Mouse (Mus musculus) adrenal gland, postnatal 14 days (tissue): ENCODE measurements at regions not wholly inside any gene's neighbourhood (a gene's known extent, or its start where the extent isn't known, plus 50 kb on each side); places are given as distances from the start of the nearest gene placed in this dataset.
"Not testable (repeated sequence)": the region's sequence is repeated elsewhere in the genome, so short reads cannot be mapped to it uniquely, and the experiment has no call there.

ENCODE experiments used
- DNase-seq: peaks from one replicate; pipeline ENCODE4 v3.0.0; 2021; ENCODE audit warnings: mixed read lengths

DNA sequence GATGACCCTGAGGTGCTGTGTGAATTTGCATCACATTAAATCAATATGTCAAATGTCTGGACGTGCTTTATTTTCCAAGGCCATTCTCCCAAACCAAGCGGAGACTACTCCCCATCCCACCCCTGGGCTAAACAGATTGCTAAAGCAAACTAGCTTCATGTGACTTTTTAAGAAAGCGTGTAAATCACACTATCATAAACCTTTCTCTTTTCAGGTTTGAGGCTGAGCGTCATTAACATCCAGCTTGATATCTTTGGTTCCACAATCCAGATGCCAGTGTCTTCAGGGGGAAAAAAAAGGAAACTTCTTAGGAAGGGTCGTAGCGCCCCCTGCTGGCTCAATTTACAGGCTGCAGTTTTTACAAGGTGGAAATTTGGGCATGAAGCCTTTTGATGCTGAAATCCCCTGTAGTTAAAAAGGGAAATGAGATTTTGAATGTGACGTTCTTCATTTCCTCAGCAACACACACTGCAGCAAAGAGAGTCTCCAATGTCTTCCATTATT is 105.1 kb upstream of the Nt5e start:
- DNase-seq = peak; percentile 74

DNA sequence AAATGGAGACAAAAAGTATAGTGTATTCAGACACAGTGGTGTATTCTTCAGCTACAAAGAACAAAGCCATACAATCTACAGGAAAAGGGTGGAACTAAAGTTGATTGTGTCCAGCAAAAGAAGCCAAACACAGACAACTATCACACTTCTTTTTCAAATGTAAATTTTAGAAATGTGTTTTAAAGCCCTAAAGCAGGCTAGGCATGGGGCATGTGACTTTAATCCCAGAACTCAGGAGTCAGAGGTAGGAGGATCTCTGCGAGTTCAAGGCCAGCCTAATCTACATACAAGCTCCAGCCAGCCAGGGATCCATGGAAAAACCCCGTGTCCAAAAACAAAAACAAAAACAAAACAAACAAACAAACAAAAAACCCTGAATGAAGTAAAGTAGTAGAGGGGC is 89.9 kb upstream of the Nt5e start:
- DNase-seq = no peak

DNA sequence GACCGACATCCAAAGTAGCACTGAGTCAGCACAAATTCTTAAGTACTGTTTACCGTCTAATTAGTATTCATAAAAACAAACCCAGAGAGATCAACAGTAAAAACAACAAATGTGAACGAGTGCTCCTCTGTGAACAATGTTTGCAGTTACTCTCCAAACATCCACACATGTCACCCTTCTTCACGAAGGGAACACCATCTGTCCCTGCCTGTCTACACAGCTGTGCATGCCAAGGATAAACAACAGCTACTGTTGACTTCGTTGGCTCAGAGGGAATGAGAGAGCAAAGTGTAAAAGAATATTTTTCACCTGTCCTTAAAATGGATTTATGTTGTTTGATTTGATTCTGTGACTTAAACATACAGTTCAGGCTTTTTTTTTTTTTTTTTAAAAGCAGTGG is 88.7 kb upstream of the Nt5e start:
- DNase-seq = no peak

DNA sequence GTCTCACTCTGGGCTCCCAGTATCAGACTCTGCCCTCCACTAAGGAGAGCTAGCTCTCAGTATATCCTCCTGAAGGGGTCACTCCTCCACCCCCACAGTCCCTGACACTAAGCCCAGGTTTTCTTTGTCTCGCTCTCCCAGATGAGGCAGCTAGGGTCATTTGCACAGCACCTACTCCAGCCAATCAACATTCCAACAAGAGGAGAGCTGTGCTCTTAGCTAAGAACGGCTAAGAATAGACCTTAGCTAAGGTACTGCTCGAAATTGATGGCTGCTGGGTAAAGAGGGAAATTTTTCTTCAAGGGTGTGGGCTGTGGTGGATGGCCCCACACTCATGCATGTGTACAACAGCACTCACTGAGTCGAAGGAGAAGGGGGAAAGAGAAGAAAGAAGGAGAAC is 86.3 kb upstream of the Nt5e start:
- DNase-seq = no peak

DNA sequence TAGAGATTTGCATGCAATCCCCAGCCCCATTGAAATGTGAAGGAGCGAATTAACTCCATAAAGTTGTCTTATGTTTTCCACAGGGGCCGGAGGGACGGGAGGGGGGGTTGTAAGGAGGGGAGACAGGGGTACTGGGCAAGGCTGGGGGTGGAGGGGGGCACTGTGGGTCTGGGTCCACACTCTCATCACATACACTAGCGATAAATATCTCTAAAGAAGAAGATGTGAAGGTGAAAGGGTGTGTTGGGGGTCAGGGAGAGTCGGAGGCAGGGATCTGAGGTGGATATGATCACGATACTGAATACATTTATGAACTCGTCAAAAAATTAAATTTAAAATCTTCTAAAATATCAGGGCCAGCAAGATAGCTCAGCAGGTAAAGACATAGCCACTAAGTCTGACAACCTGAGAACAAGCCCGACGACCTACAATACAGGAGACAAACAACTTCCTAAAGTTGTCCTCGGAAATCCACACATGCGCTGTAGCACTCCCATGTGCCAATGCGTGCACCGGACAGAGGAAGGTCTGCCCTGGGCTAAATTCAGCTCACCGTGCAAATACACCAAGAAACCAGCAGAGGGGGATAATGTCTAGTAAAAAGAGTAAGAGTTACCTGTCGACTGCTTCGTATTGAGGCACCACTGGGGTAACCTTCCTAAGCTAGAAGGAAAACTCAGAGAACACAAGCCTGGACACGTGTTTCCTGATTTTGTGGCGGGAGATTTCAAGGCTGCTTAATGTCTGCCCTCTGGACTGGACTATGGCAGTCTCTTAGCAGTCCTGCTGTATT is 85.6 kb upstream of the Nt5e start:
- peak; percentile 89 for DNase-seq

DNA sequence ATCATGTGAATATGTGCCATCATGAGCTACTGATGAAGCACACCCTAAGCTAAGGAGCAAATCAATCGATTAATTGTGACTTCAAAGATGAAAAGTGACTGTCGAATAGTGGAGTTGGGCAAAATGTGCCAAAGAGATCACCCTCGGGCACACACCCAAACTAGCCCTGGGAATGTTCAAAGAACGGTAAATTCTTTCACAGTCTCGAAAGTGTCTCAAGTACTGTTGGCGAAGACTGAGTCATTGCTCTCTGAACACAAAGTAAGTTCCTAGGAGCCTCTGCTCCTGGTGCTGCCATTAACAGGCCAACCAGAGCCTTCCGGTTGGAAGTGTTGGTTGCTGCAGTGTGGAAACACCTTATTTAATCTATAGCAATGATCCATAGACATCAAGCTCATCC is 84.5 kb upstream of the Nt5e start:
- no peak for DNase-seq

DNA sequence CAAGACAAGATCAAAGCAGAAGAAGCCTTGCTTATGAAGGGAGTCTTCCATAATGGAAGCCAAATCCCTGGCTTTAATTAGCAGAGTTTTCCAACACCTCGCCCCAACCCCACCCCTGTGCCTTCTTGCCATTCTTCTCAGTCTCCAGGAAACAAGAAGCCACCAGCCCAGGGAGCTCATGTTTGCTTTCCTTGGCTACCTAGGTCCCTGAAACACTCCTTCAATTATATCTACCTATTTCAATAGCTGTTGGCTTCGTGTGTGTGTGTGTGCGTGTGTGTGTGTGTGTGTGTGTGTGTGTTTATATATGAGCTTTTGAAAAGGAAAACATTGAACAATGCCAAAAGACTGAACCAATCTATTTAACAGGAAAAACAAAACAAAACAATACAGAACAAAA is 82.5 kb upstream of the Nt5e start:
- DNase-seq = no peak

DNA sequence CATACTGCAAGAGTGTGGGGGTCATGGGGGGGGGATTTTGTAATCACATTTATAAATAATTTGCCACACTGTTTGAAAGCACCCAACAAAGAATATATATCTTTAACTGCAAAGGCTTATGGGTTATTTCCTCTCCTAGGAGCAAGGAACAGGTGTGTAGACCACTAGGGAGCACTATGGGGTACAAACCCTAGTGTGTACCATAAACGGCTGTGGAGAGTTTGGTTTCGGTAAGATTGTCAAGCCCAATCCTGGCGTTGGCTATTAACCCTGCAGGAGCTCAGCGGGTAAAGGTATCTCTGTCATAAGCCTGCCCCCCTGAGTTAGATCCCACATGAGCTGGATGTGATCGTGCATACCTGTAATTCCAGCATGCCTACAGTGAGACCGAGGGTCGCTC is 71.0 kb upstream of the Nt5e start:
- DNase-seq = no peak

DNA sequence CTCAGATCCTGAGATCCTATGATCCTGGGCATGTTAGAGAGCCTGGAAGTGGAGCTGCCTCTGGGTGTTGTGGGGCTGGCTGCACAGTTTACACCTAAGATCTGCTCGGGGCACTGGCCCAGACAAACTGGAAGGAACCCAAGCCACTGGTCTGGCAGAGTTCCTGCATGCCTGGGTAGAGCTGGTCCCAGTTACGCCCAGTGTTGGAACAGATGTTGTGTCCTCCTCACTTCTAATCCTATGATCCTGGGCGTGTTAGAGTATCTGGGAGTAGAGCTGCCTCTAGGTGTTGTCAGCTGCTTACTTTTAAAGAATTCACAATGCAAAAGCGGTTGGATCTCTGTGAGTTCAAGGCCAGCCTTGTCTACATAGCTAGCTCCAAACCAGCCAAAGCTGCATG is 67.4 kb upstream of the Nt5e start:
- peak; percentile 25 for DNase-seq

DNA sequence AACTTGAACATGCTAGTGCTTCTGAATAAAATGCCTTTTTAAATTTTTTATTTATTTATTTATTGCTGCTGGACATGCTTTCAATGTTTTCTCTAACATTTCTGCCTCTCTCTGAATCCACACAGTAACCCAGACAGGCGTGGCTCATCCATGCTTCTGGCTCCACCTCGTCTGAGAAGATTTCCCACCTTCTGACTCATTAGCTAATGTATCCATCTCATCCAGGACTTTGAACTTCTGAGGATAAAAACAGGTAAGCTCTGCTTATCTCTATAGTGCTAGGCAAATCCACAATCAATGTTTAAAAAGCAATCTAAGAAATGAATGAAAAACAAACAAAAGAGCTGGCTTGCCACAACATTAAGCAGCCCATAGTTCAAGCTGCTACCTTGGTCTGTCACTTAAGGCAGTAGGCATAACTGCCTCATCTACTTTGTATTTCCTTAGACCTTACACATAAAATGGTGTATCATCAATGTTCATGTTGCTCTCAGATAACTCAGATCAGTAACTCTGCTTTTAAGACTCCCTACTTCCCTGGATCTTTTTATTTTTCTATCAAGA is 66.8 kb upstream of the Nt5e start:
- no peak for DNase-seq

DNA sequence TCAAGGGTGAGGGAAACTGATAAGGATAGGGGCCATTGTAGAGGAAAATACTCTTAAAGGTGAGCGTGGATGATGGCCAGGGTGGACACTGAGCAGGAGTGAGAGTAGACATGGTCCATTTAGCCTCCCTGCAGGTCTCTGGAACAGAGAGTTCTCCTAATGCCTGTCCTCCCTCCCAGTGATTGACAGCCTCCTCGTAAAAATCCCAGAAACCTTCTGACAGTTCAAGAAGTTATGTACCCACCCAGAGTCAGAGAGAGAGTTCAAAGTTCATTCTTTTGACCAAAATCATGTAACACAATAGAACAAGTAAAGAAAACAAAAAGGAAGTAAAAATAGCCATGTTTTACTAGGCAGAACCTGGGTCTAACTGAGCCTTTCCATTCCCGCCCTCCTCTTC is 64.5 kb upstream of the Nt5e start:
- DNase-seq = no peak

DNA sequence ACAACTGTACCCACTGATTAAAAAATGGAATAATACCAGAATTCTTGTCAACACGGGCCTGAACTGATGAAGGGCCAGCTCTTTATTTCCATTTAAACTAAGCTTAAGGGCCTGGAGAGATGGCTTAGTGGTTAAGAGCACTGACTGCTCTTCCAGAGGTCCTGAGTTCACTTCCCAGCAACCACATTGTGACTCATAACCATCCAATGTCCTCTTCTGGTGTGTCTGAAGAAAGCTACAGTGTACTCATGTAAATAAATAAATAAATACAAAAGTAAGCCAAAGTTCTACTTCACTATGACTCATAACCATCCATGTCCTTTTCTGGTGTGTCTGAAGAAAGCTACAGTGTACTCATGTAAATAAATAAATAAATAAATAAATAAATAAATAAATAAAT is 60.7 kb upstream of the Nt5e start:
- not testable (repeated sequence) for DNase-seq

DNA sequence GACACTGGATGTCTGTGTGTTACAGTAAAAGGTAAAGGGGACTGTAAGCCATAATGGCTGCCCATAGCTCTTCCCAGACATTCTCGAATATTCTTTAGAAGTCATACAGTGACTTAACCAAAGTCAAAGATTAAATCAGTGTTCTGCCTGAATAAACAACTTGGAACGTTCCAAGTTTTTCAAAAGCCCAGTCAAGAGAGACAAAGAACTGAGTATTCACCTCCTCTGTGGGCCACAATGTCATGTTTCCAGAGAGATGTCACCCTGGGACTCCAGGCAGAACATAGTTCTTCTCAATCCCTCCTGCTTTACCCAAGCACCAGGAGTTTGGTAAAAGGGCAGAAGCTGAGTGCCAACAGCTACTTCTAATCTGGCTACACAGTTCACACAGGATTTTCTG is 58.2 kb upstream of the Nt5e start:
- DNase-seq = no peak

DNA sequence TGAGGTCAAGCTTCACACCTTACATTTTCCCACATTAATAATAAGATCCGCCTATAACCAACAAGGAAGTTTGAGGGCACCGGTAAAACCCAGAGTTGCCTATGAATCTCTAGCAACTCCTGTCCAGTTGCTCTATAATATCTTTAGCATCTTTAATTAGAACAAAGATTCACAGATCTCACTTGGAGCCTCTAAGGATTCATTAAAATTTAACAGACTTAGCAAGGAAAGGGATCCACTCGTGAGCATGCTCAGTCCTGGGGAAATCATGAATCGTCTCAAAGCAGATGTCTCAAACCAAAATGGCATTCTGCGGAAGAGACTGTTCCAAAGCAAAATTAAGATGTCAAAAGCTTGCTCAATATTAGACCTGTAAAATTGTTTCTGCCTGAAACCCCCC is 57.8 kb upstream of the Nt5e start:
- DNase-seq = no peak

DNA sequence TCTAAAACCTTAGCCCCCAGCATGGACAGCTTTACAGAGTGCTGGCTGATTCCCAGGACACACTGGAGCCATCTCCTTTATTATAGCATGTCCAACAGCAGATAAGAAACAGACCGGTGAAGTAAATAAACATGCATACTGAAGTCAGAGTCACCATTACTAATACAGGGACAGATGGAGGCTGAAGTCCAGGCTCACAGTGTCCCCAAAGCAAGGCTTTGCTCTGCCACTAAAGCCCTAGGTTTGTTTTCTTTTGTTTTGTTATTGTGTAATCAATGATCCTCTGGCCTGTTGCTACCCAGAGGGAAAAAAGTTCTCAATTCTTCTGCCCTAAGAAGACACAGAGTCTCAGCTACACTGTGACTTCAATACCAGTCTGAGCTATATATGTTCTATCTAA is 56.2 kb upstream of the Nt5e start:
- DNase-seq = no peak

DNA sequence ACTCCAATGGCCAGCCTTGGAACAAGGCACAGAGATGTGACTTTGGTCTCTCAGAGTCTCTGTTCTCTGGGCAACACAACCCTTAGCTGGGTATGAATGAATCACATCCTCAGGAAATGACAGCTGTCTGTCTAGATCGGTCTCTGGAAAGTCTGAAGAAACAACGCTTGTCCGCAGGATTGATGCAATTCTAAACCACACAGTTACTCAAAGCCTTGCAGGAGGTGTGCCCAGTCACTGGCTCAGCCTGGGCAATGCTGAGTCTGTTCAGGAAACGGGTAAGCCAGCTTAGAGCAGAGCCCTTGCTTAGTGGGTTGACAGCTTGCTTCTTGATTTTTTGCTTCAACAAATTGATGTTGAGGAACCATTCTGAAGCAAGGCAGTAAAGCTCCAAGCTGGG is 53.7 kb upstream of the Nt5e start:
- no peak for DNase-seq

DNA sequence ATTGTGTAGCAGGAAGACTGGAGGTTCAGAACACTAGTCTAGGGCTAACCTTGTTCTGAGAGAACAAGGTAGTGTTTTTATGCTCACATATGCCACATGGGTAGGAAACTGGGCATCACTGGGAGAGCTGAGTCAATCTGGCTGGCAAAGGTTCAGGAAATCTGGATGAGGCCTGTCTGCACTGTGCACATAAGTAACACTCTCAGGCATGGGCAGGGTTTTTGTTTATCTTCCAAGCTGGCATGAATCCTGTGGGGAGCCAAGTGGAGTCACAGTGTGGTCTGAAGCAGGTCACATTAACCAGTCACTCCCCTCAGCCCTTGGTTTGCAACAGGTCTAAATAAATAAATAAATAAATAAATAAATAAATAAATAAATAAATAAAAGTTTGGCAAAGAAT is 53.0 kb upstream of the Nt5e start:
- DNase-seq = peak; percentile 55

DNA sequence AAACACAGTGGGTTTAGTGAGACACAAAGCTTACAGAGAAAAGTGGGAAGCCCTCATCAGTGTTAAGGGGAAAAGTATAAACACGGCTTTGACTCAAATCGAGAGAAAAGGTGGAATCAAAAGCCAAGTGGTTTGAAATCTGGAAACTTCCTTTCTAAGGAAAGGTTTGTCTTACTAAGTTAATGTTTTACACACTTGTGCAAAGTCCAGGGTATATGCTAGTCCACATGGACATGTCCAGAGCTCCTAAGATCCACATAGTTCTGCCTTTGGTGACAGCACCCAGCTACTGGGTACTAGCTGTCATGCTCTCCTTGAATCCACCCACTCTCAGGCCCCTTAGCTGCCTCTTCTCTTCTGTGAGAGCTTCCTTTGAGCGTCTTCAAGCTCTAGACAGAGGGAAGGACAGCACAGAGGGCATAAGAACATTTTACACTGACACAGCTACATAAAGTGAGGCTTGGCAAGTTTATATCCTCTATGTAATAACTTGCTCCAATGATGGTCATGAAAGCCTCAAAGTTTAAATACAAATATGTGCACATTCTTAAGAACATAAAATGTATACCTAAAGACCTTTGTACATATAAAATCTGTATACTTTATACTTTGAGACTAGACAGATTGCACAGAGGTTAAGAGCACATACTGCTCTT is 52.2 kb upstream of the Nt5e start:
- DNase-seq = no peak

DNA sequence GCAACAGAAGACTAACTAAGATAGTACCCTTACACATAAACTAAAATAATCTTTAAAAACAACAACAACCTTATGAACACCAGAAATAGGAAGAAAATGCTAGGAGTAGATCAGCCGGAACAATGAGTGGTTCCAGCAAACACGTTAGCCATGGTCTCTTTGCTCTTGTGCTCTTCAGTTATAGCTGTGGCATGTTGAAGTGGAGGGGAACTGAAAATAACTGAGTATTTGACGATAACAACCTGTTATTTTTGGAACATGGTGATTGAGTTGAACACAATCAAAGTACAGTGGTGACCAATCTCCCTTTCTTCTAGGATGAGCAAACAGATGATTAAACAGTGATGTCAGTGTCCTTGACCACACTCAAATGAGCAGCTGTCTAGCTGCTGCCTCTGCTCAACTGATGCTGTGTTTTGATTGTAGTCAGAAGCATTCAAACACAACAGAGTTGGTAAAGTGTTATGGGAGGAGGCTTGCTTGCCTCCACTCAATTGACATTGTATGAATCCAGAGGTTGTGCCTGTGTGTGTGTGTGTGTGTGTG is 50.9 kb upstream of the Nt5e start:
- DNase-seq = no peak

DNA sequence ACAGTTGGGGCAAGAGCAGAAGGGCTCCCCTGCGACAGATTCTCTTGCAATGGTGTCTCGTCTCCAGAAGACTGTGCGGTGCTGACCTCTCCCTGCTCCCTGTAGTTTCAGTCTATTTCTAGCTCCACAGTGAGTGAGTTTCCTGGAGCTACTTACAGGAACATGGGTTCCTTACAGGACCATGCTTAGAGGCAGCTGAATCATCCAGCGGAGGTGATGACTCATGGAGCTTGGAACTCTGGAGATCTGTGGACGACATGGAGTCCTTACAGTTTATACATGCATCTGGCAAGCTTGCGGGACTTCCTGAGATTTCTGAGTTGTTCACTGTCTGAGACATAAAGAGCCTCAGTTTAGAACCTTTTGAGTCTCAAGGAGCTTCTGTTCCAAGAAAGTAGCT is 50.0 kb upstream of the Nt5e start:
- no peak for DNase-seq
